Mouse (Mus musculus): ENCODE results near the gene Actl6b. TPM values are rescaled to one million over a fixed set of nuclear protein-coding genes. Genes with fewer than 3 reads are reported as not detected.

Actl6b gene
- total and polyA plus RNA-seq, 3 experiments, result 0.15 TPM; not detected in 2

- Histone ChIP-seq H3K9ac (ENCODE audit: control insufficient read depth, low read depth, low read length, poor library complexity, severe bottlenecking) (peak overlapping the region; percentile 98), H3K9me3 (replicated peaks; ENCODE audit: insufficient read depth, low read length) (no peaks in the 10 kb centered on the region), H3K27ac (ENCODE audit: control insufficient read depth, low read depth, low read length) (peak overlapping the region; percentile 89), H3K4me1 (ENCODE audit: control insufficient read depth in 1 of 2, insufficient read depth in 2 of 2, low read length in 2 of 2) (peaks cover 4 to 5% of the 10 kb centered on the region in 2 experiments; a peak in 1 of 4 replicates), H3K79me2 (ENCODE audit: control insufficient read depth, insufficient read depth, low read length, poor library complexity) (peaks cover 28% of the 10 kb centered on the region), H3K27me3 (ENCODE audit: control insufficient read depth in 1 of 2, insufficient read depth in 2 of 2, low read length in 2 of 2) (no peaks in the 10 kb centered on the region), H3K4me3 (ENCODE audit: control insufficient read depth in 1 of 2, insufficient read depth in 1 of 2, low read depth in 2 of 2, low read length in 2 of 2) (peak overlapping the region; percentile 78 to 99), H3K36me3 (ENCODE audit: control insufficient read depth in 1 of 2, insufficient read depth in 2 of 2, low read length in 2 of 2) (peaks cover 0 to 6% of the 10 kb centered on the region in 2 experiments; a peak in 3 of 4 replicates)
- DNase-seq (ENCODE audit: low read depth, low spot score), result no peak
- TF ChIP-seq MAFK (IDR thresholded peaks at IDR 0.05; ENCODE audit: borderline replicate concordance, low read depth, low read length) (no peak), RAD21 (IDR thresholded peaks at IDR 0.05; ENCODE audit: low read depth, low read length) (no peak), ELF1 (IDR thresholded peaks at IDR 0.05; ENCODE audit: low read depth, low read length) (peak; percentile 75), USF1 (IDR thresholded peaks at IDR 0.05; ENCODE audit: low read depth, low read length) (no peak), HCFC1 (IDR thresholded peaks at IDR 0.05; ENCODE audit: low read depth, low read length) (no peak), JUND (IDR thresholded peaks at IDR 0.05; ENCODE audit: low read depth, low read length) (no peak), TAL1 (IDR thresholded peaks at IDR 0.05; ENCODE audit: low read length) (no peak), MEF2A (IDR thresholded peaks at IDR 0.05; ENCODE audit: extremely low read depth, insufficient replicate concordance, low read depth, low read length, poor library complexity, severe bottlenecking) (no peak), CTCF (IDR thresholded peaks at IDR 0.05 in 2 of 3, conservative IDR thresholded peaks at IDR 0.05 in 1 of 3; ENCODE audit: control insufficient read depth in 1 of 3, insufficient read depth in 1 of 3, low read depth in 2 of 3, low read length in 3 of 3, poor library complexity in 1 of 3, severe bottlenecking in 1 of 3) (no peak), GATA1 (IDR thresholded peaks at IDR 0.05; ENCODE audit: low read depth, low read length) (no peak), ZNF384 (IDR thresholded peaks at IDR 0.05; ENCODE audit: low read depth, low read length) (no peak), POLR2AphosphoS2 (IDR thresholded peaks at IDR 0.05; ENCODE audit: low read length) (no peak), MYC (IDR thresholded peaks at IDR 0.05; ENCODE audit: low read depth, low read length) (peak; percentile 8; the same call in 1 of the 2 replicates), GABPA (IDR thresholded peaks at IDR 0.05; ENCODE audit: low read depth, low read length) (no peak), SMC3 (IDR thresholded peaks at IDR 0.05; ENCODE audit: low read depth, low read length) (no peak), CHD1 (IDR thresholded peaks at IDR 0.05; ENCODE audit: low read depth, low read length) (no peak), MXI1 (IDR thresholded peaks at IDR 0.05; ENCODE audit: low read depth, low read length) (peak; percentile 25; the same call in 1 of the 2 replicates), KAT2A (conservative IDR thresholded peaks at IDR 0.05; ENCODE audit: low read depth, low read length) (no peak)
Observed at GRCm38 (mm10) chr5:137532808-137533116, 20.6 kb upstream of the Actl6b start.

GRCm38 (mm10) chr5:137533117-137533827 is 20.0 kb upstream of the Actl6b start, which contains the start of the genes Epo and Gnb2:
Gene Epo, minus strand, starts transcription at chr5:137533242.
Gene Gnb2, minus strand, starts transcription at chr5:137533510.
- H3K79me2 ChIP-seq (ENCODE audit: control insufficient read depth, insufficient read depth, low read length, poor library complexity), result peaks cover 28% of the 10 kb centered on the region
- H3K4me1 ChIP-seq (ENCODE audit: control insufficient read depth in 1 of 2, insufficient read depth in 2 of 2, low read length in 2 of 2), result peaks cover 4 to 5% of the 10 kb centered on the region in 2 experiments; a peak in 1 of 4 replicates
- H3K9ac ChIP-seq (ENCODE audit: control insufficient read depth, low read depth, low read length, poor library complexity, severe bottlenecking), result peak within 1 kb of the TSS; percentile 98
- peak within 1 kb of the TSS; percentile 93 for H3K27ac ChIP-seq (ENCODE audit: control insufficient read depth, low read depth, low read length)
- DNase-seq (ENCODE audit: low read depth, low spot score), result peak; percentile 98
- H3K36me3 ChIP-seq (ENCODE audit: control insufficient read depth in 1 of 2, insufficient read depth in 2 of 2, low read length in 2 of 2), result peaks cover 0 to 6% of the 10 kb centered on the region in 2 experiments; a peak in 3 of 4 replicates
- no peaks in the 10 kb centered on the region for H3K9me3 ChIP-seq (replicated peaks; ENCODE audit: insufficient read depth, low read length)
- peak within 1 kb of the TSS; percentile 78 to 99 for H3K4me3 ChIP-seq (ENCODE audit: control insufficient read depth in 1 of 2, insufficient read depth in 1 of 2, low read depth in 2 of 2, low read length in 2 of 2)
- H3K27me3 ChIP-seq (ENCODE audit: control insufficient read depth in 1 of 2, insufficient read depth in 2 of 2, low read length in 2 of 2), result no peaks in the 10 kb centered on the region
- no peak for TF ChIP-seq GABPA (IDR thresholded peaks at IDR 0.05; ENCODE audit: low read depth, low read length)
- TF ChIP-seq EP300 (IDR thresholded peaks at IDR 0.05; ENCODE audit: low read depth in 1 of 2, low read length in 2 of 2), result peak in 1 of 2 experiments; percentile 46; a peak in 2 of 4 replicates
- TF ChIP-seq JUND (IDR thresholded peaks at IDR 0.05; ENCODE audit: low read depth, low read length), result no peak; the same call in 1 of the 2 replicates
- TF ChIP-seq ETS1 (IDR thresholded peaks at IDR 0.05; ENCODE audit: low read depth, low read length), result peak; percentile 46; the same call in 1 of the 2 replicates
- peak; percentile 80 for TF ChIP-seq MAX (IDR thresholded peaks at IDR 0.05; ENCODE audit: low read length)
- peak; percentile 67 for TF ChIP-seq NELFE (IDR thresholded peaks at IDR 0.05; ENCODE audit: low read depth, low read length)
- no peak for TF ChIP-seq CTCF (IDR thresholded peaks at IDR 0.05 in 2 of 3, conservative IDR thresholded peaks at IDR 0.05 in 1 of 3; ENCODE audit: control insufficient read depth in 1 of 3, insufficient read depth in 1 of 3, low read depth in 2 of 3, low read length in 3 of 3, poor library complexity in 1 of 3, severe bottlenecking in 1 of 3)
- TF ChIP-seq MEF2A (IDR thresholded peaks at IDR 0.05; ENCODE audit: extremely low read depth, insufficient replicate concordance, low read depth, low read length, poor library complexity, severe bottlenecking), result no peak
- TF ChIP-seq SMC3 (IDR thresholded peaks at IDR 0.05; ENCODE audit: low read depth, low read length), result no peak
- peak; percentile 95 for TF ChIP-seq ZNF384 (IDR thresholded peaks at IDR 0.05; ENCODE audit: low read depth, low read length)
- TF ChIP-seq UBTF (IDR thresholded peaks at IDR 0.05; ENCODE audit: borderline replicate concordance, insufficient read depth, low read depth, low read length), result peak; percentile 92; the same call in 1 of the 2 replicates
- TF ChIP-seq MAZ (IDR thresholded peaks at IDR 0.05; ENCODE audit: low read depth, low read length), result peak; percentile 98
- TF ChIP-seq ZKSCAN1 (IDR thresholded peaks at IDR 0.05; ENCODE audit: low read depth, low read length), result no peak; the same call in 1 of the 2 replicates
- 0 out of 2 replicates have a peak, but pooled peaks have one; percentile 17 for TF ChIP-seq MYC (IDR thresholded peaks at IDR 0.05; ENCODE audit: low read depth, low read length)
- peak; percentile 61; the same call in 1 of the 2 replicates for TF ChIP-seq MYB (IDR thresholded peaks at IDR 0.05; ENCODE audit: low read depth, low read length)
- no peak for TF ChIP-seq ZC3H11A (IDR thresholded peaks at IDR 0.05; ENCODE audit: low read depth, low read length)
- TF ChIP-seq MAFK (IDR thresholded peaks at IDR 0.05; ENCODE audit: borderline replicate concordance, low read depth, low read length), result no peak
- peak; percentile 78 for TF ChIP-seq ELF1 (IDR thresholded peaks at IDR 0.05; ENCODE audit: low read depth, low read length)

All from MEL (cell line).